Mouse (Mus musculus) lung, postnatal 10 days (tissue): ENCODE results near the gene Fancc.

Experiments
- DNase-seq: peaks from one replicate; pipeline ENCODE4 v3.0.0; 2021

Gene Fancc

DNA sequence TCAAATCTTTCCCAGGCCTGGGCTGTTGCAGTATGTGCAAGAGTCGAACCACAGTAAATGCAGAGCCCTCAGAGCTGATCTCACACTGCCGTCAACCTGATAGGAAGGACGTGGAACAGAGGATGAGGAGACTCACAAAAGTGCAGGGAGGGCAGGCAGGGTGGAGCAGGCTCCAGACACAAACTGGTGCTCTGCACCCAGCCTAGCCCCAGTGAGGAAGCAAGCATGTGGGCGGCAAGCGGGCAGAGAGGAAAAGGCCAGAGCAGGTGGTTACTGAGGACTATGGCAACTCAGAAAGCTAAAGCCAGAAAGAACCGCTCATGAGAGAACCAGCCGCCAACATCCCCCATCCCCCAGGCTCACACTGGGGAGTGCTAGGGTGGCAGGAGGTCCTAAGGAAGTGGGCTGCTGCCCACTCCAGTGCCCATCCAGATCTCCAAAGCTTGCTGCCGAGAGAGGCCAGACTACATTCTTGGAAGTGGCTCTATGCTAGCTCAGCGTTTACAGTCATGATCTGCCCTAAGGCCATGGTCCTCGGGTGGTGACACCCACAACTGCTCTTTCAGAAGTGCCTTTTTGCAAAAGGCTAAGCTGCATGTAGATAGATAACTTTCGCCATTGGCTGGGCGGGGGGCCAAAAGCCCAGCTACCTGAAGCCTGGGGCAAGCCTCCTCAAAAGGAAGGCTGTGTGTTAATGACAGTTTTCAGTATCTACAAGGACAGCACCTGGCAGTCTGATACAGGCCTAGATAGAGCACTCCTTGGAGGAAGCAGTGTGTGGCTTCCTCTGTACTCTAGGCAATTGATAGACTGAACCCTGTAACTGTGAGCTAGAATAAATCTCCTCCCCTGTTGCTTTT is 183.1 kb downstream of the Fancc start:
- no peak for DNase-seq

DNA sequence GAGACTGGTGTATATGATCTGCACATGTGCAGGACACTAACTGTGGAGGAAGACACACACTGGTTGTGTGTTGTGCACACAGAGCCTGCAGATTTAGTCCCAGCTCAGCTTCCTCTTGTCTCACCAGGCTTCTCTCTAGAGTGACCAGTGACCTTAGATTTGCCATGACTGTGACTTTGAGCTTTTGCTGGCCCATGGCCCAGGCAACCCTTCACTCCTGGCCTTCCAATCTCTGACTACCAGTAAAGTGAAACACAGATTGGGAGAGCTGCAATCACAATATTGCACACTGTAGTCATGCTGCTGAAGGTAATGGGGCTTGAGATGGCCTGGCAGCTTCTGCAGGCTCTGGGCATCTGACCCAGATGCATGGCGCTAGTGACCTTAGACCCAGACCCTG is 183.8 kb downstream of the Fancc start:
- no peak for DNase-seq

- no peak for DNase-seq
Observed at GRCm38 (mm10) chr13:63311156-63311555, 185.9 kb downstream of the Fancc start.

DNA sequence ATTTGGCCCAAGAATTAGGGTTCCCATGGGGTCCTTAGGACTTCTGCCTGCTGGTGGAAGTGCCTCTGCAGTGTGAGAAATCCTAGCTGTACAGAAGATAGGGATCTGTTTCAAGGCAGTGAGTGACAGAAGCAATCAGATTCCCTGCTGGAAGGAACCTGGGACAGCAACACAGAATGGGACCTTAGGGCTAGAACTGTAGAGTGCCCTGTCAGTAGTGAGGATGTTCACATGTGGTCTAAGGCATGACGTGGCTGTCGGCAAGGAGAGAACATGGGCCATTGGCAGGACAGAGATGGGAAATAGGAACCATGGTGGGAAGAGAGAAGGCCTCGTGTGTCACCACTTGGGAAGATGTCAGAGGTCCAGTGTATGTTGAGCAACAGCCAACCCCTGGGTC is 187.5 kb downstream of the Fancc start:
- DNase-seq: no peak

DNA sequence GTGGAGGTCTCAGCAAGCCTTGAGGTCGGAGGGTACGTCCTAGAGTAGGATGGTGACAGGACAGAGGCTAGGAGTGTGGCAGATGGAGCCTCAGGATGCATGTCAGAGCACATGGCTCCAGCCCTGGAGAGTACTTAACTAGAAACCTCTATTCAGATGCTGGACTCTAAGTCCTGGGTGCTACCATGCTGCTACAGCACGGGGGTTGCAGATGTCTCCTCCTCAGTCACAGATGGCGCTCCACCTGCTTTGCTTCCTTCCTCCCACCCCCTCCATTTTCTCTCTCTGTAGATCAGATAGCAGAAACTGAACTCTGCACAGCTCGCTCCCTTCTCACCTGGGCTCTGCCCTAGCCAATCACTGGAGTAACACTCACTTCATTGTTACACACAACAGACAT is 190.3 kb downstream of the Fancc start:
- no peak for DNase-seq

- peak; percentile 76 for DNase-seq
Observed at GRCm38 (mm10) chr13:63305160-63306011, 191.7 kb downstream of the Fancc start.

DNA sequence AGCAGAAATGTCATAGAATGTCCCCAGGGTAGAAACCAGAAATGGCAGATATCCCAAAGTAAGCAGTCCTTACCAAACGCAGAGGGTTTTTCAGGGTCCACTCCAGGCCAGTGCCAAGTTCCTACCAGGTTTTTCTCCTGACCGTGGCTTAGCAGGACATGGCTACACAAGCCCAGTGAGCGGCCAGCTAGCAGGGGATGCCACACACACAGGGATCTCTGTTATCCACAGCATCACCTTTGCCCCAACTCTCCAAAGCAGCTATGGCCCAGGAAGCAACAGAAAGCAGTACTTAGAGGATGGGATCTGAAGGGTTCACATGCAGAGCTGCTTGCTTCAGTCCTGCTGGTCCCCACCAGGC is 192.3 kb downstream of the Fancc start:
- no peak for DNase-seq

DNA sequence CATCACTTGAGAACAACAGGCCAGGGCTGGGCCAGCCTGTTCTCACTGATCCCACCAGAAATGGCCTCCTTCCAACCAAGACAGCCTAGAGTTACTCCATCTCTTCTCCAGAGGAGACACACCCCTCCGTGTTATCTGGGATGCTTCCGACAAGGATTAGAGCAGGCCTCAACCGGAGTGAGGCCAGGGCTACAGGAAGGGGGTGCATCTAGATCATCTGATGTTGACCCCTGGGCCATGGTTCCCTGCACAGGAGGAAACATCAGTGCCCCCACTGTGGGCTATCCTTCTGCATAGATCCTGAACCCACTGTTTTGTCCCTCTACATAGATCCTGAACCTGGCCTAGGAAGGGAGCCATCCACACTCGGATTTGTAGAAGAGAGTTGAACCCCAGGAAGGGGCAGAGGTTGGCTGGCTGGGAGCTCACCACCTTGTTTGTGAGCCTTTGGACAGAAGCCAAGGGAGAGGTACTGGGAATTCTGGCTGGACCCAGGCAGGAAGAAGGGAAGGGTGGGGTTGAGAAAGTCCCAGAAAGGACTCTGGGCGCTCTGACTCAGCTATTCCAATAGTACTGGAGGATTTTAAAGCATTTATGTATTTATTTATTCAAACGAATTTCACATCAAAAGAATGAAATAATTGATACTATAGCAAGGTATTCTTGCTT is 192.8 kb downstream of the Fancc start:
- peak; percentile 57 for DNase-seq

- DNase-seq: no peak
Observed at GRCm38 (mm10) chr13:63302381-63302780, 194.7 kb downstream of the Fancc start.

DNA sequence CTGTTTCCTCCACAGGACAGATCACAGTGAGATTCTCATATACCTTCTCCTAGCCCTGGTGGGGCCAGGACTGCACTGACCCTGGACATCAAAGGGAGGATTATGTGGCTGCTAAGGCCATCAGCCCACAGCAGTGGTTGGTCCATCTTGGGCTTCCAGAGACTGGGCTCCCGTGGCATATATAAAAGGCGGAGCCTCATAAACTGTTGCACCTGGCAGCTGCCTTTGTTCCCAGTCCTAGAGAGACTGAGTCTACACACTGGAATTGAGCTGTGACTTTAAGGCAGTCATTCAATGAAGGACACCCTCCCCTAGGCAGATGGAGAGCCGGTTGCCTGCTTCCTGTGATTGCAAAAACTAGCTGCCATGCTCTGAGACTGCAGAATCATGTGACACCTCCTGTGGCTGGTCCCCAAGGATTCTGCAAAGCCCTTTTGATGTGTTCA is 195.3 kb downstream of the Fancc start:
- DNase-seq: no peak

DNA sequence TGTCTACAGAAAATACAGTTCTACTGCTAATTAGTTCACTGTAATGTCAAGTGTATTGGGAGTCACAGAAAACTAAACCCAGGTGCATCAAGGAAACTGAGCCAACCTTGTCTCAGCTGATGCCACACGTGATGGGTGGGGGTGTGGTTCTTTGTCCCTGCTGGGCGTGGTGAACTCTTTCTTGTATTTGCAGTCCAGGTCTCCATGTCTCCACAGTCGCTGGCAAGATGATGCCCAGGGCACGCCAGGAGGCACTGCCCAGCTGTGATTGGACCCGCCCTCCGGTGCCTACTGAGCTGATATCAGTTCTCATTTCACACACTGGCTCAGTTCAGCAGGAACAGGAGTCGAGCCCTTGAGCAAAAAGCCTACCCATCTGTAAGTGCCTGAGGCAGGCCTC is 196.1 kb downstream of the Fancc start:
- DNase-seq: no peak

- DNase-seq: no peak
Observed at GRCm38 (mm10) chr13:63298931-63299330, 198.1 kb downstream of the Fancc start.

DNA sequence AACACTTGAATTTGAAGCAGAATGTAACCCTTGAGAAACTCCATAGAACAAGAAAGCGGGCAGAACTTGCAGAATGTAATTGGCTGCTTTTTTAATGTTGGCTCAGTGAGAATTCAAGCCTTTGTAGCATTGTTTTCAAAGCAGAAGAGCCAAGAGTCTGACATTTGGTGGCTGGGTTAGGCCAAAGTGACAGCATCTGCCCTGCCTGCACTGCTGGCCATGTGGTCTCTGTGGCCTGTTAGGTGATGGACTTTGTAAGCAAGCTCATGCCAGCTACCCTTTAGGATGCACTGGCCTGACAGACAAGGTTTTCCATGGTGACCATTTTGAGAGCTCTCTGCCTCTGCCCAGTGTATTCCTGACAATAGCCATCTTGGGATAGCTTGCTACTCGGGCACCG is 199.1 kb downstream of the Fancc start:
- DNase-seq: no peak

GRCm38 (mm10) chr13:63297003-63297402 is 200.1 kb downstream of the Fancc start:
- DNase-seq: no peak

DNA sequence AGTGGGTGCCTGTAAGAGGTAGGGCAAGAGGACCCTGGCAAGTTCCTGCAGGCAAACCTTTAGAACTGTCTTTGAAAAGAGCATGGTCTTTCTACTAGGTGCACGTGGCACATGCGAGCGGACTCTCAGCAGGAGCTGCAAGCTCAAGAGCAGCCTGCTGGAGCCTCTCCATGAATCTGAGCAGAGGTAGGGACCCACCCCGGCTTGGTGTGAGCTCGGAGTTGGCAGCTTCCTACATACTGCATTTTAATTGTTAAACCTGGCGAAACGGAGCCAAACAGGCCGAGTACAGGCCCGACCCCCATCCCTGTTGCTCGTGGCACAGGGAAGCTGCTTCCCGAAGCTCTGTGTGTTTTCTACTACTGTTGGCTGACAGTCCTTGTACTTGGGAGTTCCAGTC is 200.8 kb downstream of the Fancc start:
- DNase-seq: no peak

- peak; percentile 69 for DNase-seq
Observed at GRCm38 (mm10) chr13:63294359-63295193, 202.5 kb downstream of the Fancc start.

DNA sequence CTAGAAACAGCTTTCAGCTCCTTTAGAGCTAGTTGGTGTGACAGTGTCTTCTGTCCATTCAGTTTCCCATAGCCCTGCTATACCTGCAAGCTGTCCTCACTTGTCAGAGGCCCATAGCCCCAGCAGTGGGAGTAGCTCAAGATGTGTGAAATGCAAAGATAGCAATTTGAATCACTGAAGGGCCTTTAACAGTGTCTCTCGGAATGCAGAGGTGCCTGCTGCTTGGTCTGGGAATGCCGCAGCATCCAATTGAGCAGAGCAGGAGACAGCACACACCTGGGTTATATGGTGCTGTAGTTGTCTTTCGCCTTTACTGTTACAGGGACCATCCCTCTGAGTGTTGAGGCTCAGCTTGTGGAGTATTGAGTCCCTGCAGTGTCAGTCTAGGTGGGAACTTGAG is 203.4 kb downstream of the Fancc start:
- DNase-seq: no peak

DNA sequence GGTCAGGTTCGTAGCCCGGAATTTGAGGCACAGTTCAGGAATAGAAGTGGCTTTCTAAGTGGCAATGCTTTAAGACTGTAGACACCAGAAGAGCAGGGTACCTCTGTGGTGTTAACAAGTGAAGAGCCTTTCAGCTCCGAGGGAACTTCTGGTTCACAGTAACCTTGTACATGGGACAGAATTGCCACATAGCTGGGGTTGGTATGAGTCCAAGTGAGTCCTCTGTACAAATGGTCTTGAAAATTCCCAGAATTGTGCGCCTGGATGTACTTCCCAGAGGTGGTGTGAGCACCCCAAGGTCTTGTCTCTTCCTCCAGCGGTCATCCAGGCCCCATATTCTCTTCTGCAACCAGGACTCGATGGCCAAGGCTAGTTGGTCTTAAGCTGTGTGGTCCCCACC is 206.1 kb downstream of the Fancc start:
- DNase-seq: no peak

DNA sequence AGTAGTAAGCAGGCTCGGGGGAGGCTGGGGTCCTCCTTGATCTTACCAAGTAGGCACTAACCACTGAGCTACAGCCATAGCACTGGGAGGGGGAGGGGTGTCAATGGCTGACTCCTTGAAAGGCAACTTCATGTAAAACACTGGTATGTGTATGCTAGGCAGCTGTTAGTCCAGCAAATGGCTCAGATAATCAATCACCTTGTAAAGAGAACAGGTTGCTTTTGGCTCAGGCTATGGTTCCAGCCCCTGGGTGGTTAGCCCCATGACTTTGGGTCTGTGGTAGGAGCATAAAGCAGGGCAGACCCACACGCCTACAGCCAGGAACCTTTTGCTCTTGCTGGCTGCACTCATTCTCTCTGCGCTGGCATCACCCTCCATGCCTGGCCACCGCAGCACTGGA is 207.0 kb downstream of the Fancc start:
- DNase-seq: no peak

- DNase-seq: no peak
Observed at GRCm38 (mm10) chr13:63289687-63290086, 207.4 kb downstream of the Fancc start.

DNA sequence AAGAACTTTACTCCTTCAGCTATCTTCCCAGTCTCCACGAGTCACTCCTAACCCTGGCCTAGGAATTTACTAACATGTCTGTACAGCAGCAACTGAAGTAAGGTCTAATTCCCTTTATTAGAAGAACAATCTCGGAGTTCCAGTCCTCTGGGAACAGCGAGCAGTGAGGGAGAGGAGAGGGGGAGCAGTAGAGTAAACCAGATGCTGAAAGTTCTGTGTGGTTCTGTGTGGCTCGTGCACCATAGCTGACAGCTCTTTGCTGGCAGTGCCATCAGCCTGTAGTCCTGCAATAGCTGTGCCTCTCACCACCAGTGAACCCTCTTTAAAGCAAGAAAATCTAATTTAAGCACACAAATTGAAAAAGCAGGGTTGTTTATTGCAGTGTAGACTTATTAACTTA is 207.9 kb downstream of the Fancc start:
- DNase-seq: no peak

- DNase-seq: no peak
Observed at GRCm38 (mm10) chr13:63286483-63287102, 210.5 kb downstream of the Fancc start.
